Mouse (Mus musculus): ENCODE data around the gene Supt5. TPM values are rescaled to one million over a fixed set of nuclear protein-coding genes. Genes with fewer than 3 reads are reported as not detected.

Gene Supt5
- polyA plus RNA-seq, 2 experiments, result 76.2 to 116 TPM

GRCm38 (mm10) chr7:28311926-28312543 is 26.5 kb downstream of the Supt5 start, which contains the start of gene Timm50:
Gene Timm50, minus strand, starts transcription at chr7:28312072.
- no peaks in the 10 kb centered on the region for H3K27me3 ChIP-seq (ENCODE audit: control insufficient read depth, insufficient read depth, low read length)
- ATAC-seq (ENCODE audit: low FRiP score, low read depth) (peak; percentile 98), DNase-seq (ENCODE audit: low spot score) (peak; percentile 98)
- 1% methylated on average over 25 of the region's 45 CpGs for WGBS
- H3K4me1 ChIP-seq (ENCODE audit: control insufficient read depth, insufficient read depth, low read length), result peaks cover 5% of the 10 kb centered on the region
- peaks cover 64% of the 10 kb centered on the region for H3K36me3 ChIP-seq (ENCODE audit: control insufficient read depth, insufficient read depth, low read length)
- no peaks in the 10 kb centered on the region for H3K9me3 ChIP-seq (ENCODE audit: control insufficient read depth, low read length)
- H3K27ac ChIP-seq (replicated peaks; ENCODE audit: low read depth, low read length), result peak within 1 kb of the TSS; percentile 55; the same call in 1 of the 2 replicates
- H3K4me3 ChIP-seq (replicated peaks; ENCODE audit: low read length), result peak within 1 kb of the TSS; percentile 95
- 0 out of 2 replicates have a peak, but pooled peaks have one; percentile 72 for TF ChIP-seq POLR2A (IDR thresholded peaks at IDR 0.05; ENCODE audit: borderline replicate concordance, extremely low read depth, insufficient read depth, insufficient read length)
- peak within 1 kb of the TSS; percentile 85 for H3K9ac ChIP-seq (ENCODE audit: low read depth, low read length, severe bottlenecking)
- peak within 1 kb of the TSS; percentile 85 for H3K4me2 ChIP-seq (replicated peaks; ENCODE audit: low read depth, low read length, severe bottlenecking)

- peaks cover 5% of the 10 kb centered on the region for H3K4me1 ChIP-seq (ENCODE audit: control insufficient read depth, insufficient read depth, low read length)
- no peaks in the 10 kb centered on the region for H3K27me3 ChIP-seq (ENCODE audit: control insufficient read depth, insufficient read depth, low read length)
- DNase-seq (ENCODE audit: low spot score) (no peak), ATAC-seq (ENCODE audit: low FRiP score, low read depth) (peak; percentile 54)
- H3K4me2 ChIP-seq (replicated peaks; ENCODE audit: low read depth, low read length, severe bottlenecking), result peak overlapping the region; percentile 85
- no peak for TF ChIP-seq POLR2A (IDR thresholded peaks at IDR 0.05; ENCODE audit: borderline replicate concordance, extremely low read depth, insufficient read depth, insufficient read length)
- 7% methylated on average over 35 of the region's 35 CpGs for WGBS
- peak overlapping the region; percentile 95 for H3K4me3 ChIP-seq (replicated peaks; ENCODE audit: low read length)
- H3K9ac ChIP-seq (ENCODE audit: low read depth, low read length, severe bottlenecking), result peak overlapping the region; percentile 85
- no peaks in the 10 kb centered on the region for H3K9me3 ChIP-seq (ENCODE audit: control insufficient read depth, low read length)
- H3K27ac ChIP-seq (replicated peaks; ENCODE audit: low read depth, low read length), result peak overlapping the region; percentile 55; the same call in 1 of the 2 replicates
- H3K36me3 ChIP-seq (ENCODE audit: control insufficient read depth, insufficient read depth, low read length), result peaks cover 64% of the 10 kb centered on the region
These were observed 27.2 kb downstream of the Supt5 start for GRCm38 (mm10) chr7:28311151-28311925.

GRCm38 (mm10) chr7:28309737-28310136 is 28.8 kb downstream of the Supt5 start:
- DNase-seq (ENCODE audit: low spot score) (no peak), ATAC-seq (ENCODE audit: low FRiP score, low read depth) (no peak)
- TF ChIP-seq POLR2A (IDR thresholded peaks at IDR 0.05; ENCODE audit: borderline replicate concordance, extremely low read depth, insufficient read depth, insufficient read length), result no peak
- Histone ChIP-seq H3K27me3 (ENCODE audit: control insufficient read depth, insufficient read depth, low read length) (no peaks in the 10 kb centered on the region), H3K27ac (replicated peaks; ENCODE audit: low read depth, low read length) (no peak overlapping the region), H3K36me3 (ENCODE audit: control insufficient read depth, insufficient read depth, low read length) (peaks cover 64% of the 10 kb centered on the region), H3K4me1 (ENCODE audit: control insufficient read depth, insufficient read depth, low read length) (peaks cover 5% of the 10 kb centered on the region), H3K9me3 (ENCODE audit: control insufficient read depth, low read length) (no peaks in the 10 kb centered on the region), H3K4me3 (replicated peaks; ENCODE audit: low read length) (no peak overlapping the region), H3K4me2 (replicated peaks; ENCODE audit: low read depth, low read length, severe bottlenecking) (no peak overlapping the region), H3K9ac (ENCODE audit: low read depth, low read length, severe bottlenecking) (no peak overlapping the region)
- WGBS, result 39% methylated on average over 9 of the region's 9 CpGs

GRCm38 (mm10) chr7:28306216-28306615 is 32.3 kb downstream of the Supt5 start:
- no peak for DNase-seq (ENCODE audit: low spot score)
- no peak for TF ChIP-seq POLR2A (IDR thresholded peaks at IDR 0.05; ENCODE audit: borderline replicate concordance, extremely low read depth, insufficient read depth, insufficient read length)
- 96% methylated on average over 8 of the region's 8 CpGs for WGBS
- H3K36me3 ChIP-seq (ENCODE audit: control insufficient read depth, insufficient read depth, low read length), result peaks cover 58% of the 10 kb centered on the region
- H3K9me3 ChIP-seq (ENCODE audit: control insufficient read depth, low read length), result no peaks in the 10 kb centered on the region
- no peak overlapping the region for H3K27ac ChIP-seq (replicated peaks; ENCODE audit: low read depth, low read length)
- H3K27me3 ChIP-seq (ENCODE audit: control insufficient read depth, insufficient read depth, low read length), result peaks cover 7% of the 10 kb centered on the region
- H3K4me3 ChIP-seq (replicated peaks; ENCODE audit: low read length), result no peak overlapping the region
- H3K4me1 ChIP-seq (ENCODE audit: control insufficient read depth, insufficient read depth, low read length), result peaks cover 5% of the 10 kb centered on the region; the same call in 1 of the 2 replicates
- H3K4me2 ChIP-seq (replicated peaks; ENCODE audit: low read depth, low read length, severe bottlenecking), result no peak overlapping the region
- no peak for ATAC-seq (ENCODE audit: low FRiP score, low read depth)
- no peak overlapping the region for H3K9ac ChIP-seq (ENCODE audit: low read depth, low read length, severe bottlenecking)

GRCm38 (mm10) chr7:28305641-28306040 is 32.9 kb downstream of the Supt5 start:
- Histone ChIP-seq H3K27me3 (ENCODE audit: control insufficient read depth, insufficient read depth, low read length) (peaks cover 13% of the 10 kb centered on the region), H3K27ac (replicated peaks; ENCODE audit: low read depth, low read length) (no peak overlapping the region), H3K4me1 (ENCODE audit: control insufficient read depth, insufficient read depth, low read length) (no peaks in the 10 kb centered on the region; the same call in 1 of the 2 replicates), H3K9me3 (ENCODE audit: control insufficient read depth, low read length) (no peaks in the 10 kb centered on the region), H3K9ac (ENCODE audit: low read depth, low read length, severe bottlenecking) (no peak overlapping the region), H3K36me3 (ENCODE audit: control insufficient read depth, insufficient read depth, low read length) (peaks cover 58% of the 10 kb centered on the region), H3K4me3 (replicated peaks; ENCODE audit: low read length) (no peak overlapping the region), H3K4me2 (replicated peaks; ENCODE audit: low read depth, low read length, severe bottlenecking) (no peak overlapping the region)
- WGBS, result 92% methylated on average over 10 of the region's 10 CpGs
- no peak for TF ChIP-seq POLR2A (IDR thresholded peaks at IDR 0.05; ENCODE audit: borderline replicate concordance, extremely low read depth, insufficient read depth, insufficient read length)
- DNase-seq (ENCODE audit: low spot score) (no peak), ATAC-seq (ENCODE audit: low FRiP score, low read depth) (no peak)

Data from limb, embryonic 14.5 days (tissue).